Mouse (Mus musculus): Measurements from ENCODE around the gene Nmur1. TPM values are rescaled to one million over a fixed set of nuclear protein-coding genes. Genes with fewer than 3 reads are reported as not detected.
A peak's percentile ranks its signal among the peaks of the same experiment; 100 is the strongest.

The Nmur1 gene
- polyA plus RNA-seq, 1 experiment from 2014 or later = not detected

DNA sequence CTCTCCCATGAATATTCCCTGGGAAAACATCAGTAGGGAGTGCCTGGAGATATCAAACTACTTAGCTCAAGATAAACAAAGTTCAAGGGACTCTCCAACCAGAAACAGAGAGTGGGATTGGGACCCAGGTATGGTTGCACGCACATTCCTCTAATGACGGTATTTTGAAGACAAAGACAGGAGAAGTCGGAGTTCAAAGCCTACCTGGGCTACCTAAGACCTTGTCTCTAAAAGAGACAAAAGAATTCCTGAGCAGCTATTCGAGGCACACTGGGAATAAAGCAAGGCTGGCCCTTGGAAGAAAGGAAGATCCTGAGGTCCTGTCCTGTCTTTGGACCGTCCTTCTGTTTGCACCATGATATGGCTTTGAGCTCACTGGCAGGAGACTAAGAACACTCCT is 26.7 kb upstream of the Nmur1 start:
- ATAC-seq = no peak
- WGBS = 70% methylated on average over 5 of the region's 5 CpGs
- Histone ChIP-seq H3K9me3 (replicated peaks) (no peaks in the 10 kb centered on the region), H3K4me3 (no peak overlapping the region), H3K9ac (no peak overlapping the region), H3K4me2 (no peak overlapping the region), H3K36me3 (ENCODE audit: poor library complexity, severe bottlenecking) (no peaks in the 10 kb centered on the region), H3K4me1 (peaks cover 7% of the 10 kb centered on the region), H3K27me3 (no peaks in the 10 kb centered on the region), H3K27ac (no peak overlapping the region)

DNA sequence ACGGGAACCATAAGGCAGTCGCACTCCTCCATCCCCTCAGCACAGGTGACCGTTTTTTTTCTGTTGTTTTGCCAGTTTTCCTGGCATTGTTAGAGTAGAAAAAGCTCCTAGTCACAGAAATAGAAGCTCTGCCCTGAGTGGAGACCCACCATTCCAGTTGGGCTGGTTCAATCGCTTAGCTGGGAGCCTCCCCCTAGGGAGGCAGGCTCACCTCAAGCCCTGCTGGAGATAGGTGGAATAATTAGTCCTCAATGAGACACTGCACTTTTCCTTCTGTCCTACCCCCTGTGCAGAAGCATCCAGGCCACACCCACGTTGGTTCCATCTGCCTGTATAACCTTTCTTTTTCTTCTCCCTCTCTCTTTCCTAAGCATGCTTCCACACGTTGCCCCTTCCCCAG is 23.9 kb upstream of the Nmur1 start:
- Histone ChIP-seq H3K27ac (no peak overlapping the region), H3K27me3 (no peaks in the 10 kb centered on the region), H3K4me1 (peaks cover 11% of the 10 kb centered on the region), H3K9me3 (replicated peaks) (no peaks in the 10 kb centered on the region), H3K4me3 (no peak overlapping the region), H3K4me2 (no peak overlapping the region), H3K36me3 (ENCODE audit: poor library complexity, severe bottlenecking) (no peaks in the 10 kb centered on the region), H3K9ac (no peak overlapping the region)
- 48% methylated on average over 6 of the region's 6 CpGs for WGBS
- ATAC-seq = no peak

DNA sequence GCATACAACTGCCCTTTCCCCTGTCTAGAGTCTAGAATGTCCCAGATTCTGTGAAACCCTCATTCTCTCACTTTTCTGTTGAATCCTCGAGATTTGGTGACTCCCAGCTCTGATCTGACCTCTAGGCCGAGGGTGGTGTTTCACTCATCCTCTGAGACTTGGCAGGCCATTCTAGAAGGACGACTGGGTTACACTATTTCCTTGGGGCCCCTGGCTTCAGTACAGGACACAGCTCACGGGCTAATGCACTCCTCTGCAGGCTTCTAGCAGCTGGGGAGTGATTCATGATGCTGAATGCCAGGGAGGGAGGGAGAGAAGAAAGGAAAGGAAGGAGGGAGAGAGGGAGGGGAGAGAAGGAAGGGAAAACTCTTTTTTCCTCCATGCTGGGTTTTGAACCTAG is 22.2 kb upstream of the Nmur1 start:
- Histone ChIP-seq H3K27ac (peak overlapping the region; percentile 48; the same call in 1 of the 2 replicates), H3K27me3 (no peaks in the 10 kb centered on the region), H3K4me3 (no peak overlapping the region), H3K4me2 (no peak overlapping the region), H3K9ac (no peak overlapping the region), H3K4me1 (peaks cover 21% of the 10 kb centered on the region), H3K9me3 (replicated peaks) (no peaks in the 10 kb centered on the region), H3K36me3 (ENCODE audit: poor library complexity, severe bottlenecking) (no peaks in the 10 kb centered on the region)
- ATAC-seq = no peak
- 46% methylated on average over 4 of the region's 4 CpGs for WGBS

DNA sequence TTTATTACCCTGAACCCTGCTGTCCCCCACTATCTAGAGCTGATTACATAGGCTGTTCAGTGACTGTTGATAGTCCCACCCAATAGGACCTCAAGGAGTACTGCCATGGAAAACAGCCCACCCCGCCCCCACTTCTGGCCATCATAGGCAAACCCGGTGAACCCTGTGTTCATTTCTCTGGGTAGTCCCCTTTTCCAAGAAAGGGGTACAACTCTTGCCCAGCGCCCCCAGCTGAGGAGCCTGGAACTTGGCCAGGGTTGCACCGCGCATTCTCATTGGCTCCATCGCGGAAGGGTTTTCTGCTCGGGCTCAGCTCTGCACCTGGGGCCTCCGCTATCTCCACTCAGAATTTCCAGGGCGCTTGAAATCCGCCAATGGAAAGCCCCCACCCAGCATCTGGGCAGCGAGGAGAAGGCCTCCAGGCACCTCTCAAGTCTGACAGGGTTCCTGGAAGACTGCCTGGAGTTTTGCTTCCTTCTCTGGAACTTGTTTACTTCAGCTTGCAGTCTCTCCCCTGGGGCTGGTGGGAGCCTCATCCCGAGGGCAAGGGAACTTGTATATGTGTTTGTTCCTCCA is 21.7 kb upstream of the Nmur1 start:
- 48% methylated on average over 13 of the region's 13 CpGs for WGBS
- Histone ChIP-seq H3K27ac (0 out of 2 replicates have a peak overlapping the region, but pooled peaks have one; percentile 48), H3K4me1 (peaks cover 26% of the 10 kb centered on the region), H3K4me2 (no peak overlapping the region), H3K27me3 (no peaks in the 10 kb centered on the region), H3K36me3 (ENCODE audit: poor library complexity, severe bottlenecking) (no peaks in the 10 kb centered on the region), H3K9me3 (replicated peaks) (no peaks in the 10 kb centered on the region), H3K4me3 (no peak overlapping the region), H3K9ac (0 out of 2 replicates have a peak overlapping the region, but pooled peaks have one; percentile 18)
- peak; percentile 22; the same call in 1 of the 2 replicates for ATAC-seq

DNA sequence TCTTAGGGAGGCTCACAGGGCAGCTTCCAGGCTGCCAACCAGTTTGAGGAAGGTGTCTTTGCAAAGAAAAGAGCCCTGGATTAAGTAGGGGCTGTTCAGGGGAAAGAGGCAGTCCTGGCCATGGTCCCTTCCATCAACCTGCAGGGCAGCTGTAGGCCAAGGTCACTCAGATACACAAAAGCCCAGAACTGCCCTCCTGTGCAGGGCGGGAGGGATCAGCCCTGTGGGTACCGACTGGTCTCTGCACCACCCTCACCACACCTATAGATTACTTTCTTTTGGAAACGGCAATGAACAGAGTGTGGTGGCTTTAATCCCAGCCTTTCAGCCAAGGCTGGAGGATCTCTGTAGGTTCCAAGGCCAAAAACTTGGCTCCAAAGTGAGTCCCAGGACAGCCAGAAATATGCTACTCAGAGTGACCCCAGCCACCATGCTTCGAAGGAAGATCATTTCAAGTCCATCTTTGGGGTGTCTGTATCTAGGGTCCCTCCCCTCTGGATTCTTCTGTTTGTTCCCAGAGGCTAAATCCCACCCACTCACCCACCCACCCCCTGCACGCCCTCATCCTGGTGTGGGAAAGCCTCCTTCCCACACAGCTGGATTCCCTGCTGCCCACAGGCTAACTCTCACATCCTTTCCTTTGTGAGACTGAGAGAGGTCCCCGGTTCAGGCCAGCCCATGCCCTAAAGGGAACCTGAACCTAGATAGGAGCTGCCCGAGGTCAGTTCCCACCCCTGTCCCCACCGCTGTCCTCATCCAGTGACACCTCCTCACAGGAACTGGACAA is 17.6 kb upstream of the Nmur1 start:
- H3K36me3 ChIP-seq (ENCODE audit: poor library complexity, severe bottlenecking) = no peaks in the 10 kb centered on the region
- WGBS = 52% methylated on average over 8 of the region's 8 CpGs
- peak overlapping the region; percentile 79 for H3K4me2 ChIP-seq
- H3K27me3 ChIP-seq = no peaks in the 10 kb centered on the region
- peak overlapping the region; percentile 99 for H3K27ac ChIP-seq
- H3K4me1 ChIP-seq = peaks cover 55% of the 10 kb centered on the region
- no peak for ATAC-seq
- peak overlapping the region; percentile 96 for H3K9ac ChIP-seq
- peak overlapping the region; percentile 43 for H3K4me3 ChIP-seq
- H3K9me3 ChIP-seq (replicated peaks) = no peaks in the 10 kb centered on the region

DNA sequence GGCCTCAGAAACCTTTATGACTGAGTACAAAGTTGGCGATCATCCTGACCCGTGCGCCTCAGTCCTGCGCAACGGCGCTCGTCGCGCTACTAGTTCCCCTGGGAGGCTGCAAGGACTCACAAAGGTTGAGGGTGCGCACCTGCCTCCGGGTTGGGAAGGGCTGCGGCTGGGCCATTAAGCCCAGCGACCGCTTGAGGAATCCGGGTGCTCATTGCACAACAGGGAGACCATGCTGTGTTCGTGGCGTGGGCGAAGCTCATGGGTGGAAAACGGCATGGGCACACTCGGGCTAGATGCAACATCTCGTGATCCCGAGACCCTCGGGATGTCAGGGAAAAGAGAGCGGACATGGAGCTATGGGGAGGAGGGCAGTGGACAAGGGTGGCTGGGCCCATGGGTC is 16.8 kb upstream of the Nmur1 start:
- Histone ChIP-seq H3K27me3 (no peaks in the 10 kb centered on the region), H3K4me2 (peak overlapping the region; percentile 79), H3K4me3 (peak overlapping the region; percentile 43), H3K9me3 (replicated peaks) (no peaks in the 10 kb centered on the region), H3K27ac (peak overlapping the region; percentile 99), H3K36me3 (ENCODE audit: poor library complexity, severe bottlenecking) (no peaks in the 10 kb centered on the region), H3K9ac (peak overlapping the region; percentile 96), H3K4me1 (peaks cover 49% of the 10 kb centered on the region)
- ATAC-seq = peak; percentile 37
- under 1% methylated on average over 24 of the region's 24 CpGs for WGBS

DNA sequence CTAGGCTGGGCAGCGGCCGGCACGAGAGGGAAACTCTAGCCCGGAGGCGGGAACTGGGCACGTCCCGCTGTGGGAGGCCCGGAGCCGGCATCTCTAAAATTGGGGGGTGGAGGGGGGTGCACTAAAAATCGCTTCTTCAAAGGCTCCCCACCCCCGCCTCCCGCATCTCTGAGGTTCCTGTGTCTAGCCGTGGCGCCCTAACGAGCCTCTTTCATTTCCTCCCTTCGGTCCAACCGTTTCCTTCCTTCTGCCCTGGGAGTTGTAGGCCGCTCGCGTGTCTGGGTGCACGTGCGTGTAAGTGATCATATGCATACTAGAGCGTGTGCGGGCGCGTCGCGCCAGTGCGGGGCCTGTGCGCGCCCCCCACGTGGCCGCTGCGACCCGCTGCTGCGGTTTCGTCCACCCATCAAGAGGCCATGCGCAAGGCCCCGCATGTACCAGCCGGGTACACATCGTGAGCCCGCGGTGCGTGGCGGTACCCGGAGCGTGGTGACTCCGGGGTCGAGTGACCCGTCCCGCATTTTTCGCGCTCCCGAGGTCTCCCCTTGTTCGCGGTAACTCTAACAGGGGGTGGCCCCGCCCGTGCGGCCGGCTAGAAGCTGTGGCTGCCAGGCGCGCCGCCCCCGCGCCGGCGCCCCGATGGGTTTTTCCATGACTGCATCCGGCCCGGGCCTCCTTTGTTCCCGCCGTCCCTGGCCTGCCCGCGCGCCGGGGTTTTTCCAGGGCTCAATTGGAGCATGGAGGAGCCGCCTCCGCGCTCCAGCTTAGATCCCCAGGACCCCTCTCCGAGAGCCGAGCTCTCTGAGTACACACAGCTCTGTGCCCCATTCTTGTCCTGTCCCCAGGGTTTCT is 16.2 kb upstream of the Nmur1 start:
- H3K36me3 ChIP-seq (ENCODE audit: poor library complexity, severe bottlenecking) = no peaks in the 10 kb centered on the region
- ATAC-seq = peak; percentile 74
- H3K9me3 ChIP-seq (replicated peaks) = no peaks in the 10 kb centered on the region
- no peaks in the 10 kb centered on the region for H3K27me3 ChIP-seq
- H3K4me2 ChIP-seq = peak overlapping the region; percentile 79
- H3K27ac ChIP-seq = peak overlapping the region; percentile 99
- under 1% methylated on average over 80 of the region's 81 CpGs for WGBS
- H3K4me1 ChIP-seq = peaks cover 46% of the 10 kb centered on the region
- H3K4me3 ChIP-seq = peak overlapping the region; percentile 43
- peak overlapping the region; percentile 96 for H3K9ac ChIP-seq

DNA sequence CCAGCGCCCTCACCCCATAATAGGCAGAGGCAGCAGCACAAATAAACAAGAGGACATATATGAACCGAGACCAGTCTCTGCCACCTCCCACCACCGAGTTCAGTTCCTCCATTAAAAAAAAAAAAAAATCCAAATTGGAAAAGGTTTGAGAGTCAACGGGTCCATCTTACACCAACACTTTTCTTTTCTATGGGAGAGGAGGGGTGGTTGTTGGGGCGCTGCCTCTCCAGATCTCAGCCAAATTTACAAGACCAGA is 15.6 kb upstream of the Nmur1 start:
- Histone ChIP-seq H3K9ac (peak overlapping the region; percentile 96), H3K27ac (peak overlapping the region; percentile 99), H3K4me3 (peak overlapping the region; percentile 43), H3K27me3 (no peaks in the 10 kb centered on the region), H3K9me3 (replicated peaks) (no peaks in the 10 kb centered on the region), H3K36me3 (ENCODE audit: poor library complexity, severe bottlenecking) (no peaks in the 10 kb centered on the region), H3K4me1 (peaks cover 51% of the 10 kb centered on the region), H3K4me2 (peak overlapping the region; percentile 79)
- ATAC-seq = no peak
- WGBS = 0% methylated on average over 5 of the region's 5 CpGs

DNA sequence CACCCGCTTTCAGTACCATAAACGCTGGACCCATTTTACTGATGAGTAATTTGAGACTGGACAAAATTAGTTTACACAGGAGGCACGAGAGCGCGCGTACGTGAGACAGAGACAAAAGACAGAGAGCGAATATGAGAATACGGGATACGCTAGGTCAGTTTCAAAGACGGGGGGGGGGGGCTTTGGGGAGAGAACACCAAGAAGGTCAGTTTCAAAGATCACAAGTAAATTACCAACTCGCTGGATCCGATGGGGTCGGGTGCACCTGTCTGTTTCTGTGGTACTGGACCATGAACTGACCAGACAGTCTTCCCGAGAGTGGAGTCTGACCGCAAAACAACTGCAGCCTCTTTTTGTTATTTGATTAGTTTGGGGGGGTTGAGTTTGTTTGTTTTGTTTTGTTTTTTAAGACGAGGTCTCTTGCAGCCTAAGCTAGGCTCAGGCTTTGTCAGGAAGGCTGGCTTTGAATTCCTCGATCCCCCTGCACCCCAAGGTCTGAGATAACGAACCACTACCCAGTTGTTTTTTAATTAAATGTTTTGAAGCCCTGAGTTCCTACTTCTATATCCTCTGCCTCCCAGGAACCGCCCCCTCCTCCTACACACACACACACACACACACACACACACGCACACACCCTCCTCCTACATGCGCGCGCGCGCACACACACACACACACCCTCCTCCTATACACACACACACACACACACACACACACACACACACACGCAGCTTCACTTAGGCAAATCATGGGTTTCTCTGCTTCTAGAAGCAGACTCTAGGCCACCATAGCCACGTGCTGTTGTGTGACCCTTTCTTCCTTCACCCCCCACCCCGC is 15.1 kb upstream of the Nmur1 start:
- WGBS = under 1% methylated on average over 24 of the region's 29 CpGs
- H3K4me2 ChIP-seq = peak overlapping the region; percentile 79
- peak overlapping the region; percentile 99 for H3K27ac ChIP-seq
- ATAC-seq = peak; percentile 50
- H3K27me3 ChIP-seq = no peaks in the 10 kb centered on the region
- peak overlapping the region; percentile 43 for H3K4me3 ChIP-seq
- H3K9me3 ChIP-seq (replicated peaks) = no peaks in the 10 kb centered on the region
- peaks cover 56% of the 10 kb centered on the region for H3K4me1 ChIP-seq
- H3K9ac ChIP-seq = peak overlapping the region; percentile 96
- no peaks in the 10 kb centered on the region for H3K36me3 ChIP-seq (ENCODE audit: poor library complexity, severe bottlenecking)

DNA sequence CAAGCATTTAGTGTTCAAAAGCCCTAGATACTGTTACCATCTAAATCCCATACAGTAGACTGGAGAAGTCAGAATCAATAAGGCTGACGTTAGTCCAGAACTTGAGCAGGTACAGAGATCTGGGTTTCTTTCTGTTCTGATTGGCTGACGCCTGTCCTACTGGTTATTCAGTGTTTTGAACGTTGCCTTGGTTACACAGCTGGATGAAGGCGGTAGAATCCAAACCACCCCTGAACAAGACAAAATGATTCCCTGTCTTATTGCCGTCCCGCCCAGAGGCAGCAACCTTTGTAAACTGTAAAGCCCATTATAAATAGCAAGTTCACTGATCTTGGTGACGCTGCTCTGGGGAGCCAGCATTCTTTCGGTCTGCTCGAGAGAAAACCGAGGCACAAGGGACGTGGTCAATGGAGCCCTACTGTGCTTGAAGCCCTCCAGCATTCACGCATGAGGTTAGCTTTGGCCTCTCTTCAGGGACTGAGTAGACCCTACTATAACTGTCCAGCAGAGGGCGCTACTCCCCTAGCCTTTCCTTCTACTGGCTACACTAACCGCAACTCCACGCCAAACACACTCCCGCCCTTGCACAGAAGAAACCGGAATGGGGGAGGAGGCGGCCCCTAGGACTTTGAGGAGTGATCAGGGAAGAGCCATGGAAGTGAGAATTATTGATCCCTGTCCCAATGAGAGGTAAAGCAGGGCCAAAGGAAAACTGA is 14.3 kb upstream of the Nmur1 start:
- Histone ChIP-seq H3K27ac (peak overlapping the region; percentile 99), H3K4me1 (peaks cover 64% of the 10 kb centered on the region), H3K4me3 (peak overlapping the region; percentile 43), H3K9me3 (replicated peaks) (no peaks in the 10 kb centered on the region), H3K9ac (peak overlapping the region; percentile 96), H3K27me3 (no peaks in the 10 kb centered on the region), H3K4me2 (peak overlapping the region; percentile 79), H3K36me3 (ENCODE audit: poor library complexity, severe bottlenecking) (no peaks in the 10 kb centered on the region)
- ATAC-seq = peak; percentile 77
- WGBS = 3% methylated on average over 18 of the region's 18 CpGs

Data from forebrain, embryonic 13.5 days (tissue).